Comparison of ENCODE assay signal across 8 mouse cellular contexts in genomic region chr13:9763828-9764645, GRCm38 (mm10). TPM values are rescaled to one million over a fixed set of nuclear protein-coding genes. Genes with fewer than 3 reads are reported as not detected.
DNase-seq lines count a peak whose midpoint lies in the region; ATAC-seq and TF ChIP-seq lines count a peak whose summit lies in the region.

No protein-coding gene starts in this region.

- DNase-seq in heart, postnatal 14 days = peak; percentile 82 to 84
- DNase-seq in layer of hippocampus, adult 2 months (ENCODE audit: low spot score in 2 of 2) = peak; percentile 53 to 65
- DNase-seq in ovary, postnatal 10 days (ENCODE audit: low spot score) = peak; percentile 50
- peak; percentile 71 to 75 for DNase-seq in thymus, postnatal 10 days (ENCODE audit: low spot score in 2 of 2)

- no peaks in the 10 kb centered on the region for H3K36me3 ChIP-seq in ES-Bruce4 (ENCODE audit: control insufficient read depth, insufficient read depth, low read length, poor library complexity, severe bottlenecking)
- no peaks in the 10 kb centered on the region for H3K36me3 ChIP-seq in forebrain, embryonic 13.5 days (ENCODE audit: poor library complexity, severe bottlenecking)
- H3K36me3 ChIP-seq in lung, embryonic 16.5 days (ENCODE audit: control insufficient read depth, insufficient read depth, low read length) = no peaks in the 10 kb centered on the region

- H3K4me3 ChIP-seq in ES-Bruce4 (ENCODE audit: low read depth, low read length) = peak overlapping the region; percentile 86
- H3K4me3 ChIP-seq in forebrain, embryonic 13.5 days = peak overlapping the region; percentile 81
- peak overlapping the region; percentile 95 for H3K4me3 ChIP-seq in layer of hippocampus, adult 2 months
- peak overlapping the region; percentile 80 for H3K4me3 ChIP-seq in lung, embryonic 16.5 days (ENCODE audit: low read length)

- under 1% methylated on average over 42 of the region's 111 CpGs for WGBS in forebrain, embryonic 13.5 days
- WGBS in lung, embryonic 16.5 days = under 1% methylated on average over 54 of the region's 111 CpGs

- no peak overlapping the region for H3K27ac ChIP-seq in ES-Bruce4 (ENCODE audit: insufficient read depth, low read length)
- peak overlapping the region; percentile 99 for H3K27ac ChIP-seq in forebrain, embryonic 13.5 days
- peak overlapping the region; percentile 96 for H3K27ac ChIP-seq in layer of hippocampus, adult 2 months
- peak overlapping the region; percentile 99 for H3K27ac ChIP-seq in lung, embryonic 16.5 days (ENCODE audit: low read length)

- no peaks in the 10 kb centered on the region for H3K4me1 ChIP-seq in ES-Bruce4 (ENCODE audit: control insufficient read depth, insufficient read depth, low read length)
- peaks cover 48% of the 10 kb centered on the region for H3K4me1 ChIP-seq in forebrain, embryonic 13.5 days
- H3K4me1 ChIP-seq in lung, embryonic 16.5 days (replicated peaks; ENCODE audit: control insufficient read depth, insufficient read depth, low read length) = peaks cover 31% of the 10 kb centered on the region

- no peak for TF ChIP-seq EP300 in ES-Bruce4 (IDR thresholded peaks at IDR 0.05; ENCODE audit: insufficient read depth, low read depth, low read length)

- TF ChIP-seq POLR2A in ES-Bruce4 (IDR thresholded peaks at IDR 0.05; ENCODE audit: insufficient read depth, low read length) = no peak

- H3K4me2 ChIP-seq in forebrain, embryonic 13.5 days = peak overlapping the region; percentile 76
- H3K4me2 ChIP-seq in lung, embryonic 16.5 days (ENCODE audit: low read depth, low read length) = peak overlapping the region; percentile 61

- ATAC-seq in cerebellum, adult (ENCODE audit: insufficient number of reproducible peaks, low FRiP score, low TSS enrichment) = peak; percentile 60
- peak; percentile 78 for ATAC-seq in forebrain, embryonic 13.5 days
- peak; percentile 87 for ATAC-seq in lung, embryonic 16.5 days (ENCODE audit: low read depth)

- no peak for TF ChIP-seq CTCF in ES-Bruce4 (IDR thresholded peaks at IDR 0.05; ENCODE audit: low read depth, low read length)
- TF ChIP-seq CTCF in layer of hippocampus, adult 2 months (conservative IDR thresholded peaks at IDR 0.05) = no peak

- intact Hi-C loops in heart, postnatal 14 days (cut with DNase I) = loop anchor here (5.0 to 10.0 kb wide), 2 partner anchors 72 to 489 kb away; partner anchors contain the start of gene Dip2c

- peak overlapping the region; percentile 99 for H3K9ac ChIP-seq in ES-Bruce4 (ENCODE audit: low read depth, poor library complexity, severe bottlenecking)
- peak overlapping the region; percentile 98 for H3K9ac ChIP-seq in forebrain, embryonic 13.5 days
- H3K9ac ChIP-seq in lung, embryonic 16.5 days (ENCODE audit: low read length) = peak overlapping the region; percentile 100

- H3K9me3 ChIP-seq in ES-Bruce4 (replicated peaks; ENCODE audit: control insufficient read depth, insufficient read depth, low read length, poor library complexity, severe bottlenecking) = no peaks in the 10 kb centered on the region
- no peaks in the 10 kb centered on the region for H3K9me3 ChIP-seq in forebrain, embryonic 13.5 days (replicated peaks)
- H3K9me3 ChIP-seq in lung, embryonic 16.5 days (ENCODE audit: control insufficient read depth, low read length) = no peaks in the 10 kb centered on the region

- no peaks in the 10 kb centered on the region for H3K27me3 ChIP-seq in ES-Bruce4 (ENCODE audit: control insufficient read depth, insufficient read depth, low read length, poor library complexity, severe bottlenecking)
- 0 out of 2 replicates have a peak, but pooled peaks cover 2% of the 10 kb centered on the region for H3K27me3 ChIP-seq in forebrain, embryonic 13.5 days
- H3K27me3 ChIP-seq in lung, embryonic 16.5 days (ENCODE audit: control insufficient read depth, insufficient read depth, low read depth, low read length) = no peaks in the 10 kb centered on the region

RNA-seq across cellular contexts. Expression of gene Zmynd11, which starts 1.1 kb away (rescaled TPM):
- polyA plus RNA-seq in ES-Bruce4 (2011; ENCODE audit: insufficient read depth, insufficient read length, low read depth, missing spikeins) = 48.3 and 48.8 TPM in 2 replicates
- polyA plus RNA-seq in forebrain, embryonic 13.5 days (2015; fragmentation: Nextera tagmentation; extraction: Ambion mirVana) = 139 and 142 TPM in 2 replicates
- 100 to 1,000 TPM; 122 to 134 TPM for total RNA-seq in heart, postnatal 14 days (2021)
- 100 to 1,000 TPM; 286 to 287 TPM for total RNA-seq in layer of hippocampus, adult 2 months (2021)
- polyA plus RNA-seq in lung, embryonic 16.5 days (2015; fragmentation: Nextera tagmentation; extraction: Ambion mirVana) = 130 and 139 TPM in 2 replicates
